Mouse (Mus musculus): ENCODE measurements at regions not wholly inside any gene's neighbourhood (a gene's known extent, or its start where the extent isn't known, plus 50 kb on each side); places are given as distances from the start of the nearest gene placed in this dataset.
A peak's percentile ranks its signal among the peaks of the same experiment; 100 is the strongest.

GRCm38 (mm10) chr2:67332211-67332610, 81.3 kb upstream of the Gm21830 start:
- CTCF ChIA-PET: no interaction called here
- DNase-seq (ENCODE audit: low read depth, low spot score): no peak
- POLR2A ChIA-PET: interaction anchor here (0.7 kb wide), 2 partner anchors 53 to 148 kb away, joined by 3 to 6 read pairs; no protein-coding TSS in a partner anchor

GRCm38 (mm10) chr2:67344711-67345110, 68.8 kb upstream of the Gm21830 start:
- DNase-seq (ENCODE audit: low read depth, low spot score): peak; percentile 77
- peaks cover 47% of the 10 kb centered on the region for H3K27me3 ChIP-seq
- ChIA-PET POLR2A (no interaction called here), CTCF (no interaction called here)
- no peak for TF ChIP-seq CTCF (IDR thresholded peaks at IDR 0.05)
- no peak for ATAC-seq
- in situ Hi-C loops (cut with MboI; ENCODE audit: low pct_unique_long_range_greater_than_20kb): no loop called here

More at GRCm38 (mm10) chr2:67332211-67332610, 81.3 kb upstream of the Gm21830 start:
- in situ Hi-C loops (cut with MboI; ENCODE audit: low pct_unique_long_range_greater_than_20kb): no loop called here
- peaks cover 13% of the 10 kb centered on the region for H3K27me3 ChIP-seq
- TF ChIP-seq CTCF (IDR thresholded peaks at IDR 0.05): no peak
- peak; percentile 57 for ATAC-seq

Measured in Patski (cell line).